8 mouse cellular contexts compared by ENCODE assay signal in the genomic region with DNA sequence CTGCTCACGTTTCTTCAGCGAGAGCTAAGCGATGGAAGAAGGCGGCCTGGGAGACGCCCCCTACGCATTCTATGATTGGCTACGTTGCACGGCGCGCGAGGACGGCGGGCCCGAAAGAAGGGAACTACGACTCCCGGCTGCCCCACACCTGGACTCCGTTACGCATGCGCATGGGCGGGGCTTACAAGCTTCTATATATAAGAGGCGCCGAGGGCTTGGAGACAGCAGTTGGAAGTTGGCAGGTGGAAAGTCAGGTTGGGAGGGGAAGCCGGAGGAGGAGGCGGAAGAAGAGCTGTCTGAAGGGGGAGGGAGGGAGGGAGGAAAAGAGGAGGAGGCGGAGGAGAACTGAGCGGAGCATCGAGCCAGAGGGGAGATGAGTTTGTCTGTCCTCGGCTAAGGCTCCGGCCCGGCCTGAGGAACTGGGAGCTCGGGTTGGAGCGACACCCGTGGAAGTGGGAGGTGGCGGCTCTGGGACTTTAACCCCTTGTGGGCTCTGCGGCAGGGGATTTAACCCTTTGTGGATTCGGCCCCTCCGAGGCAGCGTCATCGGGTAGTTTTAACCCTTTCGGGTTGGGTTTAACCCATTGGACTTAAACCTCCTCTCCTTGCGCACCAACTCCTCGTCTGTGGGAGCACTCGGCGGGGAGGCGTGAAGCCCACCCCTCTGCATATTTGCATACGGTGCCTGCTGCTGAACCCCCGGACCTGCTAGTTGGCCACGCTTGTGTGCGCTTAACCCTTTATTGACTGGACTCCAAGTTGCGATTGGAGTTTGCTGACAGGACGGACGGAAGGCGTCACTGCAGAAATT. TPM values are rescaled to one million over a fixed set of nuclear protein-coding genes. Genes with fewer than 3 reads are reported as not detected.
A peak's percentile ranks its signal among the peaks of the same experiment; 100 is the strongest.
DNase-seq lines count a peak whose midpoint lies in the region; ATAC-seq and TF ChIP-seq lines count a peak whose summit lies in the region.

Gene Hexim1, plus strand, starts transcription at position 224 of the 811 bp plus-strand sequence.

- TF ChIP-seq EP300 in heart, adult 2 months (IDR thresholded peaks at IDR 0.05; ENCODE audit: insufficient read depth, low read depth, low read length) = peak; percentile 75

- under 1% methylated on average over 48 of the region's 53 CpGs for WGBS in embryonic facial prominence, embryonic 14.5 days
- under 1% methylated on average over 53 of the region's 53 CpGs for WGBS in heart, adult 2 months
- under 1% methylated on average over 50 of the region's 53 CpGs for WGBS in limb, embryonic 14.5 days
- WGBS in midbrain, postnatal 0 days = under 1% methylated on average over 53 of the region's 53 CpGs

- peak; percentile 100 for DNase-seq in 3T3-L1 (ENCODE audit: low read depth, low spot score)
- DNase-seq in adrenal gland, postnatal 4 days (ENCODE audit: low spot score in 2 of 2) = peak; percentile 98 to 100
- DNase-seq in embryonic facial prominence, embryonic 14.5 days (ENCODE audit: low spot score) = peak; percentile 100
- DNase-seq in heart, adult 2 months = peak; percentile 99 to 100
- peak; percentile 100 for DNase-seq in kidney, adult 9 months
- peak; percentile 99 for DNase-seq in limb, embryonic 14.5 days (ENCODE audit: low spot score)
- peak; percentile 100 for DNase-seq in midbrain, postnatal 0 days (ENCODE audit: low spot score)
- DNase-seq in spleen, postnatal 14 days (ENCODE audit: low spot score in 2 of 2) = peak; percentile 100

- no peaks in the 10 kb centered on the region for H3K79me2 ChIP-seq in heart, adult 2 months (replicated peaks; ENCODE audit: control insufficient read depth, insufficient read depth, low read length)

- H3K4me3 ChIP-seq in embryonic facial prominence, embryonic 14.5 days (ENCODE audit: low read depth, low read length) = peak within 1 kb of the TSS; percentile 73
- peak within 1 kb of the TSS; percentile 77 for H3K4me3 ChIP-seq in heart, adult 2 months
- H3K4me3 ChIP-seq in limb, embryonic 14.5 days (replicated peaks; ENCODE audit: low read length) = peak within 1 kb of the TSS; percentile 65
- peak within 1 kb of the TSS; percentile 60 for H3K4me3 ChIP-seq in midbrain, postnatal 0 days (ENCODE audit: low read depth, low read length)

- intact Hi-C loops in heart, adult 2 months (cut with DNase I) = loop anchor here (1.0 to 5.0 kb wide), 3 partner anchors 16 to 211 kb away; partner anchors contain the start of genes Hexim2 and Map3k14

- TF ChIP-seq CTCF in heart, adult 2 months (IDR thresholded peaks at IDR 0.05) = no peak
- TF ChIP-seq CTCF in midbrain, postnatal 0 days (IDR thresholded peaks at IDR 0.05) = no peak

- peak within 1 kb of the TSS; percentile 91 for H3K9ac ChIP-seq in embryonic facial prominence, embryonic 14.5 days (ENCODE audit: low read depth, low read length)
- peak within 1 kb of the TSS; percentile 90 for H3K9ac ChIP-seq in heart, adult 2 months (ENCODE audit: low read depth, low read length)
- peak within 1 kb of the TSS; percentile 76 for H3K9ac ChIP-seq in limb, embryonic 14.5 days (ENCODE audit: low read depth, low read length, severe bottlenecking)
- peak within 1 kb of the TSS; percentile 81 for H3K9ac ChIP-seq in midbrain, postnatal 0 days (replicated peaks; ENCODE audit: low read length, poor library complexity, severe bottlenecking)

- peak; percentile 100 for TF ChIP-seq POLR2A in heart, adult 2 months (IDR thresholded peaks at IDR 0.05; ENCODE audit: insufficient read depth, low read depth, low read length)
- peak; percentile 97; the same call in 1 of the 2 replicates for TF ChIP-seq POLR2A in limb, embryonic 14.5 days (IDR thresholded peaks at IDR 0.05; ENCODE audit: borderline replicate concordance, extremely low read depth, insufficient read depth, insufficient read length)

- H3K27ac ChIP-seq in embryonic facial prominence, embryonic 14.5 days (replicated peaks; ENCODE audit: low read depth, low read length) = peak within 1 kb of the TSS; percentile 97
- peak within 1 kb of the TSS; percentile 99 for H3K27ac ChIP-seq in heart, adult 2 months
- H3K27ac ChIP-seq in limb, embryonic 14.5 days (replicated peaks; ENCODE audit: low read depth, low read length) = peak within 1 kb of the TSS; percentile 88
- peak within 1 kb of the TSS; percentile 88 for H3K27ac ChIP-seq in midbrain, postnatal 0 days (ENCODE audit: low read depth, low read length)

- H3K36me3 ChIP-seq in embryonic facial prominence, embryonic 14.5 days (ENCODE audit: control insufficient read depth, insufficient read depth, low read length) = no peaks in the 10 kb centered on the region
- peaks cover 2% of the 10 kb centered on the region for H3K36me3 ChIP-seq in heart, adult 2 months (ENCODE audit: control insufficient read depth, insufficient read depth, low read length)
- H3K36me3 ChIP-seq in limb, embryonic 14.5 days (ENCODE audit: control insufficient read depth, insufficient read depth, low read length) = no peaks in the 10 kb centered on the region
- H3K36me3 ChIP-seq in midbrain, postnatal 0 days (ENCODE audit: insufficient read depth, low read length) = no peaks in the 10 kb centered on the region

- H3K4me2 ChIP-seq in embryonic facial prominence, embryonic 14.5 days (ENCODE audit: low read depth, low read length) = peak within 1 kb of the TSS; percentile 84
- H3K4me2 ChIP-seq in limb, embryonic 14.5 days (replicated peaks; ENCODE audit: low read depth, low read length, severe bottlenecking) = peak within 1 kb of the TSS; percentile 86
- H3K4me2 ChIP-seq in midbrain, postnatal 0 days (ENCODE audit: low read depth, low read length, poor library complexity, severe bottlenecking) = peak within 1 kb of the TSS; percentile 92

- H3K9me3 ChIP-seq in embryonic facial prominence, embryonic 14.5 days (ENCODE audit: control insufficient read depth, low read length) = no peaks in the 10 kb centered on the region
- no peaks in the 10 kb centered on the region for H3K9me3 ChIP-seq in limb, embryonic 14.5 days (ENCODE audit: control insufficient read depth, low read length)
- no peaks in the 10 kb centered on the region for H3K9me3 ChIP-seq in midbrain, postnatal 0 days (ENCODE audit: low read length)

- peak; percentile 96 for ATAC-seq in embryonic facial prominence, embryonic 14.5 days (ENCODE audit: low read depth)
- peak; percentile 92 for ATAC-seq in limb, embryonic 14.5 days (ENCODE audit: low FRiP score, low read depth)
- ATAC-seq in midbrain, postnatal 0 days (ENCODE audit: low FRiP score) = peak; percentile 95

- H3K4me1 ChIP-seq in embryonic facial prominence, embryonic 14.5 days (ENCODE audit: control insufficient read depth, insufficient read depth, low read length) = peaks cover 28% of the 10 kb centered on the region
- peaks cover 7% of the 10 kb centered on the region for H3K4me1 ChIP-seq in heart, adult 2 months (ENCODE audit: control insufficient read depth, insufficient read depth, low read length)
- H3K4me1 ChIP-seq in limb, embryonic 14.5 days (ENCODE audit: control insufficient read depth, insufficient read depth, low read length) = peaks cover 27% of the 10 kb centered on the region
- H3K4me1 ChIP-seq in midbrain, postnatal 0 days (ENCODE audit: insufficient read depth, low read length) = peaks cover 5% of the 10 kb centered on the region

- no peaks in the 10 kb centered on the region for H3K27me3 ChIP-seq in embryonic facial prominence, embryonic 14.5 days (replicated peaks; ENCODE audit: control insufficient read depth, insufficient read depth, low read length)
- no peaks in the 10 kb centered on the region for H3K27me3 ChIP-seq in heart, adult 2 months (ENCODE audit: control insufficient read depth, insufficient read depth, low read length)
- no peaks in the 10 kb centered on the region for H3K27me3 ChIP-seq in limb, embryonic 14.5 days (ENCODE audit: control insufficient read depth, insufficient read depth, low read length)
- peaks cover 7% of the 10 kb centered on the region; the same call in 1 of the 2 replicates for H3K27me3 ChIP-seq in midbrain, postnatal 0 days (ENCODE audit: insufficient read depth, low read length)

RNA-seq across cellular contexts. Expression of gene Hexim1, which starts in this region (rescaled TPM):
- 10 to 100 TPM; 50.6 to 53.4 TPM for total RNA-seq in adrenal gland, postnatal 4 days (2021)
- 7.3 and 8.9 TPM in 2 replicates for polyA plus RNA-seq in embryonic facial prominence, embryonic 14.5 days (2014; fragmentation: Nextera tagmentation; extraction: Ambion mirVana)
- 10 to 100 TPM; 18.2 to 19.3 TPM for total RNA-seq in heart, adult 2 months (2021)
- 7.8 and 9.0 TPM in 2 replicates for polyA plus RNA-seq in heart, adult 2 months (2012; rRNA removed)
- polyA plus RNA-seq in limb, embryonic 14.5 days (2012; rRNA removed) = 17.7 and 21.1 TPM in 2 replicates
- 7.5 and 8.4 TPM in 2 replicates for polyA plus RNA-seq in limb, embryonic 14.5 days (2014; fragmentation: Nextera tagmentation; extraction: Ambion mirVana)
- 15.5 and 19.1 TPM in 2 replicates for total RNA-seq in midbrain, postnatal 0 days (2014; rRNA removed)
- 3.2 and 4.5 TPM in 2 replicates for polyA plus RNA-seq in midbrain, postnatal 0 days (2015; fragmentation: Nextera tagmentation; extraction: Ambion mirVana)

Comparison
In these comparisons a context has a peak if more than half of its experiments do, and no peak if none do; other contexts are left out.
1. Peak in every context shown above with its lines: DNase-seq, ATAC-seq, H3K4me3 ChIP-seq and H3K27ac ChIP-seq.